Mouse (Mus musculus): ENCODE measurements around the gene Taar8b. TPM values are rescaled to one million over a fixed set of nuclear protein-coding genes. Genes with fewer than 3 reads are reported as not detected.

Taar8b gene
- total RNA-seq, 2 experiments from 2014 or later: not detected

- ATAC-seq (ENCODE audit: poor library complexity, severe bottlenecking): no peak
These were observed 42.9 kb downstream of the Taar8b start, which contains the start of gene Taar7f for GRCm38 (mm10) chr10:24049210-24049609. Gene Taar7f (plus strand): TSS chr10:24049510.

Other genes with a start within 250 kb of the Taar8b start
- gene Vnn3, start 240.8 kb downstream of the Taar8b start, total RNA-seq (2015): 2.2 and 4.3 TPM in 2 replicates
- gene Vnn3, start 240.8 kb downstream of the Taar8b start, total RNA-seq (2017): 7.4 and 11.0 TPM in 2 replicates
- gene Vnn1, start 197.6 kb downstream of the Taar8b start, total RNA-seq (2015): not detected in 2 replicates
- not detected in 2 replicates for gene Vnn1, start 197.6 kb downstream of the Taar8b start, total RNA-seq (2017)
- gene Taar1, start 171.9 kb downstream of the Taar8b start, total RNA-seq (2015): not detected in 2 replicates
- gene Taar1, start 171.9 kb downstream of the Taar8b start, total RNA-seq (2017): not detected in 2 replicates
- gene Taar2, start 153.7 kb downstream of the Taar8b start, total RNA-seq (2015): not detected in 2 replicates
- gene Taar2, start 153.7 kb downstream of the Taar8b start, total RNA-seq (2017): not detected in 2 replicates
- not detected in 2 replicates for gene Taar3, start 142.7 kb downstream of the Taar8b start, total RNA-seq (2015)
- not detected in 2 replicates for gene Taar3, start 142.7 kb downstream of the Taar8b start, total RNA-seq (2017)
- not detected in 2 replicates for gene Taar4, start 131.8 kb downstream of the Taar8b start, total RNA-seq (2015)
- not detected in 2 replicates for gene Taar4, start 131.8 kb downstream of the Taar8b start, total RNA-seq (2017)
- gene Taar5, start 121.6 kb downstream of the Taar8b start, total RNA-seq (2015): not detected in 2 replicates
- not detected in 2 replicates for gene Taar5, start 121.6 kb downstream of the Taar8b start, total RNA-seq (2017)
- gene Taar6, start 106.6 kb downstream of the Taar8b start, total RNA-seq (2015): not detected in 2 replicates
- not detected in 2 replicates for gene Taar6, start 106.6 kb downstream of the Taar8b start, total RNA-seq (2017)
- not detected in 2 replicates for gene Taar7a, start 98.8 kb downstream of the Taar8b start, total RNA-seq (2015)
- gene Taar7a, start 98.8 kb downstream of the Taar8b start, total RNA-seq (2017): not detected in 2 replicates
- not detected in 2 replicates for gene Taar7b, start 92.4 kb downstream of the Taar8b start, total RNA-seq (2015)
- gene Taar7b, start 92.4 kb downstream of the Taar8b start, total RNA-seq (2017): not detected in 2 replicates
- gene Taar7d, start 65.1 kb downstream of the Taar8b start, total RNA-seq (2015): not detected in 2 replicates
- gene Taar7d, start 65.1 kb downstream of the Taar8b start, total RNA-seq (2017): not detected in 2 replicates
- gene Taar7e, start 54.7 kb downstream of the Taar8b start, total RNA-seq (2015): not detected in 2 replicates
- gene Taar7e, start 54.7 kb downstream of the Taar8b start, total RNA-seq (2017): not detected in 2 replicates
- not detected in 2 replicates for gene Taar7f, start 42.8 kb downstream of the Taar8b start, total RNA-seq (2015)
- gene Taar7f, start 42.8 kb downstream of the Taar8b start, total RNA-seq (2017): not detected in 2 replicates
- not detected in 2 replicates for gene Taar8a, start 15.8 kb downstream of the Taar8b start, total RNA-seq (2015)
- not detected in 2 replicates for gene Taar8a, start 15.8 kb downstream of the Taar8b start, total RNA-seq (2017)
- not detected in 2 replicates for gene Taar8c, start 9.6 kb upstream of the Taar8b start, total RNA-seq (2015)
- not detected in 2 replicates for gene Taar8c, start 9.6 kb upstream of the Taar8b start, total RNA-seq (2017)
- not detected in 2 replicates for gene Taar9, start 17.2 kb upstream of the Taar8b start, total RNA-seq (2015)
- not detected in 2 replicates for gene Taar9, start 17.2 kb upstream of the Taar8b start, total RNA-seq (2017)
- 163 and 174 TPM in 2 replicates for gene Stx7, start 57.0 kb upstream of the Taar8b start, total RNA-seq (2015)
- gene Stx7, start 57.0 kb upstream of the Taar8b start, total RNA-seq (2017): 174 and 189 TPM in 2 replicates
- not detected in 2 replicates for gene Moxd1, start 131.2 kb upstream of the Taar8b start, total RNA-seq (2015)
- not detected in 2 replicates for gene Moxd1, start 131.2 kb upstream of the Taar8b start, total RNA-seq (2017)